Mouse (Mus musculus) gastrocnemius, postnatal 36 days (tissue): ENCODE results near the gene Ewsr1. TPM values are rescaled to one million over a fixed set of nuclear protein-coding genes. Genes with fewer than 3 reads are reported as not detected.
A peak's percentile ranks its signal among the peaks of the same experiment; 100 is the strongest.

Experiments
- DNase-seq, 2 experiments: peaks; one replicate each; pipeline ENCODE4 v3.0.0; 2022
- intact Hi-C: fragments of 180-260 bp; cut with DNase I; formaldehyde crosslinking; loops from one replicate; pipeline ENCODE4 v1.15.1; 2025
- total RNA-seq, 2 experiments: library from RNA; stranded (reverse); gene quantifications; 2 replicates each; pipeline ENCODE4 v1.2.3; 2021

The Ewsr1 gene
- total RNA-seq, 2 experiments from 2014 or later, result 70.7 to 92.0 TPM

DNA sequence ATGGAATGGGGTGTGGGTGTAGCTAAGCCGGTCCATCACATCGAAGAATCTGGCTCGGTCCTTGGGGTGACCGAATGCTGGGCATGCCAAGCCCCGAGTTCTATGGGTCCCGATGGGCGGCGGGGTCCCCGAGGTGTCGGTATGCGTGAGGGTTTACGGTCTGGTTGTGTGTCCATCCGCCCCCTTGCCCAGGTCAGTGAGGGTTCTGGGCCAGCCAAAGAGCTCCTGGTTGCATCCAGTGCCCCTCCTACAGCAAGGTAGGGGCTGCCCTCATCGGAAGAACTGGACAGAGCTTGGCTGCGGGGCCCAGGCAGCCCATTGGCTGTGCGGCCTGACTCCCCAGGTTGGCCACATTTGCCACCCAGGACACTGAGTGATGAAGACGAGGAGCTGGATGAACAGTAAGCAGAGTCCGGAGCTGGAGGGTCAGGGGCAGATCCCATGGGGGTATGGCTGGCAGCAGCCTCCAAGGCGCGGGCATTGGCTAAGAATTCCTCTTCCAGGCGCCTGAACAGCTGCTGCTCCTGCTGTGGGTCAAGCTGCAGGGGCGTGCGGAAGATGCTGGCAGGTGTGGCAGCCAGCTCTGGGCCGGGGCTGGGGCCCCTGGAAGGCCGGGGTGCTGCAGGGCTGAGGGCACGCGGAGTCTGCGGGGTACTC lies 38.2 kb downstream of the Ewsr1 start:
- no peak for DNase-seq
- intact Hi-C loops, result no loop called here

DNA sequence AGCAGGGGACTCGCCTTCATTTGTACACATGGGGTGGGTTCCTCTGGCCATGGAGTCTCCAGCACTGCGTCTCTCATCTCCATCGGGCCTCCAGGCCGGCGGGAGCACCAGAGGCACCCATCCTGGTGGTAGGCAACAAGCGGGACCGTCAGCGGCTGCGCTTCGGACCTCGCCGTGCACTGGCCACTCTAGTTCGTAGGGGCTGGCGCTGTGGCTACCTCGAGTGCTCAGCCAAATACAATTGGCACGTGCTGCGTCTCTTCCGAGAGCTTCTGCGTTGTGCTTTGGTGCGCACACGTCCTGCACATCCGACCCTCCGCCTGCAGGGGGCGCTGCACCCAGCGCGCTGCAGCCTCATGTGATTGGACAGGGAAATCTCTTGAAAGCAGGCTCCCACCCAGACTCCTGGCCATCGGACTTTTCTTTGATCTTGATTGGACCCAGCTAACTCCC lies 39.3 kb downstream of the Ewsr1 start:
- no peak for DNase-seq
- intact Hi-C loops, result no loop called here

DNA sequence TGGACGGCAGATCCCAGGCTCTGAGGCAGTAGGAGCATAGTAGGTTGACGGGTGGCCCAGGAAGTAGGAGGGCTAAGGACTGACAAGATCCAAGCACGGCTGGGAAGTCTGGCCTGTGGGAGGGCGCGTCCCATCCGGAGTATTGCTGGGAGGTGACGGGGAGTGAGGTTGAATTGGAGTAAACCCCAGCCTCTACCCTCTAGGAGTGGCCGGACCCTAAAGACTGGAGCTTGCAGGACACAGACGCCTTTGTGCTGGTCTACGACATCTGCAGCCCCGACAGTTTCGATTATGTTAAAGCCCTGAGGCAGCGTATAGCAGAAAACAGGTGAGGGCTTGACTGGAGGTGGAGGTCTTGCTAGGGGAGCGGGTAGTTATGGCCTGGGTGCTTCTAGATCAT lies 39.8 kb downstream of the Ewsr1 start:
- DNase-seq, result no peak
- intact Hi-C loops, result no loop called here

DNA sequence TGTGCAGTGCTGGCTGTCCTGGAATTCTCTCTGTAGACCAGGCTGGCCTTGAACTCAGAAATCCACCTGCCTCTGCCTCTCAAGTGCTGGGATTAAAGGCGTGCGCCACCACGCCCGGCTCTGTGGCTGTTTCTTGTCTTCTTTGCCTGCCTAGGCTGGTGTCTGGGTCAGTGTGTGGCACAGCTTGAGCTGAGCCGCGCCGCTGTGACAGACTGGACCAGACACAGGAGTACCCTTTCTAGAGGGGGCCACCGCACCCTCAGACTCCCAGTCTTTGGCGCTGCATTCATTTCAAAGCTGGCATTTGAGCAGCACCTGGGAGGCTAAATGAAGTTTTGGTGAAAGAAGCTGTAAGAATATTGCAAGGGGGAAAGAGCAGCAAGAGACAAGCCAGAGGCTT lies 40.3 kb downstream of the Ewsr1 start:
- no peak for DNase-seq
- intact Hi-C loops, result no loop called here

DNA sequence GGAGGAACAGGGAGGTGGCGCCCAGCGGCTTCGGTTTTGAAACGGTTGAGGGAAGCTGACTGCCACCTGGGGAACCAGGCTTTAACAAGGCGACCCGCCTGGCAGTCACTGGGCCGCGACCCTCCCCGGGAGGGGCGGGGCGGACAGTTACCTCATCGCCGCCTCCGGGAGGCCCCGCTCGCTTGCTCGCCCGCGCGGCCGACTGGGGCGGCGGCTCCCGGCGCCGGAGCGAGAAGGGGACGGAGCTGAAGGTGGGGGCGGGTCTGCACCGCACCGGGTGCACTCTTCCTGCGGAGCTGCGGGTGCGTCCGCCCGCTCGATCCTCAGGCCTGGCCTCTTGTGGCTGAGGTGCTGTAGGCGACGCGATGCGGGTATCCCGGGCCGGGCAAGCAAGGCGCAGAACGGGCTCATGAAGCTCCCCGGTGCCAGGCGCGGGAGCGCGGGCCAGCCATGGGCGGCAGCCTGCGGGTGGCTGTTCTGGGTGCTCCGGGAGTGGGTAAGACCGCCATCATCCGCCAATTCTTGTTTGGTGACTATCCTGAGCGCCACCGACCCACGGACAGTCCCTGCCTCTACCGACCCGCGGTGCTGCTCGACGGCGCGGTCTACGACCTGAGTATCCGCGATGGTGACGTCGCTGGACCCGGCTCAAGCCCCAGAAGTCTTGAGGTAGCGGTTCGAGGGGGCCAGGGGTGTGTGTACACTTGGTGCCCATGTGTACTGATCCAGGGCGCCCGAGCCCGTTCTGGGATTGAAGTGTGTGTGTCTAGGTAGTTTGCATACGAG lies 41.0 kb downstream of the Ewsr1 start, which contains the start of gene Rasl10a:
Gene Rasl10a (plus strand): TSS at position 273 of the 786 bp plus-strand sequence.
- DNase-seq, result no peak
- intact Hi-C loops, result no loop called here

DNA sequence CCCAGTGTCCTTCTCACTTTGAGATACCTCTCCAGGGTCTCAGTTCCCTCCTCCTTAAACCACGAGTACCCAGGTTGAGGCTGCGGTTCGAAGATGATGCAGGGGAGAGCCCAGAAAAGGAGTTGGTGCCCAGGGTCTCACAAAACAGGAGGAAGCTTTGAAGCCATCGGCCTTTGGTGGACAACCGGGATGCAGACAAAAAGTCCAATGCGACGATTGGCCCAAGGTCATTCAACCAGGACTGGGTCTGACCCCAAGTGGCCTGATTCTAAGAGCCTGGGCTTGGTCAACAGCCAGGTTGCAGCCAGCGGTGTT lies 41.6 kb downstream of the Ewsr1 start:
- intact Hi-C loops, result no loop called here
- no peak for DNase-seq

DNA sequence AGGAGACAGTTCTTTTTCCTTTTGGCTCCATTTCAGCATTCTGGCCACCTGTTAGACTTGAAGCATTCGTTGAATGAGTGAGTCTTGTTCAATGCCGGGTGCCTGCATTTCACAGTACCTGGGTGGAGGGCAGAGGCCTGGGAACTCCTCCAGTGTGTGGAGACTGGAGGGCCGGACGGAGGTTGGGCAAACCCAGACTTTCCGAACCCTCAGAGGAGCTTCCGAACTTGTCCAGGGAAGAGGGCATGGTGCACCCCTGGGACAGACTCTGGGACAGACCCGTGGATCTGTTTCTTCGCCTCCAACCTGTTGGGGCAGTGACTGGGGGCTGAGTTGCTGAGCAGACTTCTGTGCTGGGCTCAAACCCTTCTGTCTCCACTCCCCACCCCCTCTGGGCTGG lies 42.0 kb downstream of the Ewsr1 start:
- no peak for DNase-seq
- intact Hi-C loops, result no loop called here

DNA sequence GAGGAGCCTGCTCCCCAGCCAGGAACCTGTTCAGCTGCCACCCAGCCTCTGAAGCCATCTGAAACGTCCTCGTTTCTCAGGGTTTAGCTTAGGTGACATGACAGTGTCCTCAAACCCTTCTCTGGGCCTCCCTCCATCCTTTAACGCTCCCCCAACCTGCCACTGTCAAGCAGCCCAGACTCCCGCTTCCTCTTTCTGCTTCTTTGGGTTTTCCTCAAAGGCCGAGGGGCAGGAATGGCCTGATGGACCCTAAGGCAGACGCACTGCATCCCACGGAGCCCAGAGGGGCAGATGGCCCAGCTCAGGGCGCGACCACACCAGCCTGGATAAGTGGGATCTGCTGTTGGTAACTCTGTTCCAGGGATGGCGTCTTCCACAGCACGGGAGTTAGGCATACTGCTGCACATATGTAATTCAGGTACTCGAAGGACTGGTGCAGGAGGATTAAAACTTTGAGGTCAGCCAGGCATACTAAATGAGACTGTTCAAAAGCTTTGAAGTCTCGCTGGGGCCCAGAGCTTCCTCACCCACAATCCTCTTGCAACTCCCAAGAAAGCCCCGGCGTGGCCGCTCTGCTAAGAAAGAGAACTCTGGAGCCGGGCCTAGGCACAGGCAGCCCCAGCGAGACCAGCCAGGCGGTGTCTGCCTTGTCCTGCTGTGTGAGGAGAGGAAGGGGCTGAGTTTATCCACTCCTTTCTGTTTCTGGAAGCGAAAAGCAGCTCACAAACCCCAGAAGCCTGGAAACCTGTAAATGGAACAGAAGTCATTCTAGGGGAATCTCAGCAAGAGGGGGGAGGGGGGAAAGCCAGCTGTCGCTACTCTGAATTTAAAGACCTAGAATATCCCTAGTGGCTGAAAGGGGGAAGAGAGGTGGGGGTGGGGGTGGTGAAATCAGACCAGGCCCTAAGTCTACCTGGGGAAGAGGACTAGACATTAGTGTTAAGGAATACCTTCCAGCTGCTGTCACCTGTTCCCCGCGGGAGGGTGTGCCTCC lies 42.8 kb downstream of the Ewsr1 start:
- intact Hi-C loops, result no loop called here
- DNase-seq, result no peak

DNA sequence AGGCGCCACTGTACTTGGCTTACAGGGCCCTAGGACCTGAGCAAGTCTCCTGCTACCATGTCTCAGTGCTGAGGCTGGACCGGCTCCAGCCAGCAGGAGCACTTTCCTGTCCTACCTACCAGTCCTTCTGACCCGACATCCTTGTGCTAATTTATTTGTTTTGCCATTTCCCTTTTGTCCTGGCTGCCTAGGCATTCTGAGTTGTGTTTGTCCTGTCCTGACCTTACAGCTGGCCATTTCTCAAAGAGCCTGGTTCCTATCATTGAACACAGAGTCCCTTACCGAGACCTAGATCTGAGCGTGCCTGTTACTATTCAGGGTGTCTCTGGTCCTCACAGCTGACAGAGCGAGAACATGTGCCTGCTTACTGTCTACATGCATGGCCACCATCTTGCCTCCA lies 44.2 kb downstream of the Ewsr1 start:
- intact Hi-C loops, result no loop called here
- no peak for DNase-seq

DNA sequence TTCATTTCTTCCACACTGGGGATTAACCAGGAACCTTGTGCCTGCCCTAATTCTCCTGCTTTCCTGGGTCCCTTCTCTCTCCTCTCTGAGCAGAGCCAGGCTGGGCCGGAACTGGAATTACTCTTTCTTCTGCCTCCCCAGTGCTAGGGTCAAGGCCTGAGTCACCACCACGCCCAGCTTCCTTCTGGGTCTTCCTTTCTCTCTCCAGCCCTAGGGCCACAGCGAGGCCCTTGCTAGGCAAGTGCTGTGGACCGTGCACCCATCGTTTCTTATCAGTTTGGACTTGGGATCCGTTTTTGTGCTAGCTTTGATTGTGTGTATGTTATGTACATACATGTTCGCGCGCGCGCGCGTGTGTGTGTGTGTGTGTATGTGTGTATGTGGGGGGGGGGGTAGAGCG lies 44.9 kb downstream of the Ewsr1 start:
- intact Hi-C loops, result no loop called here
- no peak for DNase-seq

DNA sequence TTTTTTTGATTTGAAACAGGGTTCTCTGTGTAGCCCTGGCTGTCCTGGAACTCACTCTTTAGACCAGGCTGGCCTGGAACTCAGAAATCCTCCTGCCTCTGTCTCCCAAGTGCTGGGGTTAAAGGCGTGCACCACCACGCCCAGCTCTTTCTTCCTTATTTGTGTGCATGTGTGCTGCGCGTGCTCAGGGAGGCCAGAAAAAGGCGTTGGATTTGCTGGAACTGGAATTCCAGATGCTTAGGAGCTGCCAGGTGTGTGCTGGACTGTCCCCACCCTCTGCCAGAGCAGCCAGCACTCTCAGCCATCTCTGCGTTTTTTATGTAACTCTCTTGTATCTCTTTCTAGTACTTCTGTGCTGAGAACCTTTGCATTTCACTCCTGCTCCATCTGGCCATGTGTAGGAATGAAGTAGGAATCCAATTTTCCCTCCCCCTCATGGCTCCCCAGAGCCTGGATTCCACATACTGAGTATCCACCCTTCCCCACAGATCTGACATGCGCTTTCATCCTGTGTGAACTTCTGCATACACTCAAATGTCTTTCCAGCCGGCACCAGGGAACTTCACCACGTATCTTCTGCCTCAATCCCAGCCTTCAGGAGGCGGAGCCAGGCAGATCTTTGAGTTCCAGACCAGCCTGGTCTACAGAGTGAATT lies 46.7 kb downstream of the Ewsr1 start:
- intact Hi-C loops, result no loop called here
- no peak for DNase-seq

DNA sequence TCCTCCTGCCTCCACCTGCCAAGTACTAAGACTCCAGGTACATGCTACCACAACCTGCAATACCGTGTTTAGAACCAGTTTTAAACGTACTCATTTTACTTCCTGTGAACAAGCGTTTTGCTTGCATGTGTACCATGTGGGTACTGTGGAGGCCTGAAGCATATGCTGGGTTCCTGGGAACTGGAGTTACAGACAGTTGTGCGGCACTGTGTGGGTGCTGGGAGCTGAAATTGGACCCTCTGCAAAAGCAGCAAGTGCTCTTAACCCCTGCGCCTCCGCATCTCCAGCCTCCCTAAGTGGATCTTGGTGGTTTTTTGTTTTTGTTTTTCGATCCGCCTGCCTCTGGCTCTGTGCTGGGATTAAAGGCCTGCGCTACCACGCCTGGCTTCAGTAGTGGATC lies 47.4 kb downstream of the Ewsr1 start:
- intact Hi-C loops, result no loop called here
- DNase-seq, result no peak

DNA sequence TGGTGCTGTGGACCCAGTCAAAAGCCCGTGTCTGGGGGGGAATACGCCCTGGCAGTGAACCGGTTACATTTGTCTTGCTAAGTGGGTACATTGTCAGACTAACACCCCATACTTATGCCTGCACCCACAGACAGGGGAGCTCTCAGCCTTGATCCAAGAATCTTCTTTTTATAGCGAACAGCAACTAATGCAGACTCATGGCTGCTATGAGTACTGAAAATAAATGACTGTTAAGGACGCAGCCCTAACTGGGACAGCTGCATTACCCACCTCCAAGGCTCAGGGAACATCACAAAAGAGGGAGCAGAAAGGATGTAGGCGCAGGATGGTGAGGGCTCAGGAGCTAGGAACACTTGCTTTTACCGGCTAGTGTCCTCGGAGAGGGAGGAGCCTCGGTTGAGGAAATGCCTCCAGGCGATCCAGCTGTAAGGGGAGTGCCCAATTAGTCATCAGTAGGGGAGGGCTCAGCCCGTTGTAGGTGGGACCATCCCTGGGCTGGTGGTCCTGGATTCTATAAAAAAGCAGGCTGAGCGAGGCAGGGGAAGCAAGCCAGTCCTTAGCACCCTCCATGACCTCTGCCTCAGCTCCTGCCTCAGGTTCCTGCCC lies 52.6 kb downstream of the Ewsr1 start:
- DNase-seq, result no peak
- intact Hi-C loops, result no loop called here

DNA sequence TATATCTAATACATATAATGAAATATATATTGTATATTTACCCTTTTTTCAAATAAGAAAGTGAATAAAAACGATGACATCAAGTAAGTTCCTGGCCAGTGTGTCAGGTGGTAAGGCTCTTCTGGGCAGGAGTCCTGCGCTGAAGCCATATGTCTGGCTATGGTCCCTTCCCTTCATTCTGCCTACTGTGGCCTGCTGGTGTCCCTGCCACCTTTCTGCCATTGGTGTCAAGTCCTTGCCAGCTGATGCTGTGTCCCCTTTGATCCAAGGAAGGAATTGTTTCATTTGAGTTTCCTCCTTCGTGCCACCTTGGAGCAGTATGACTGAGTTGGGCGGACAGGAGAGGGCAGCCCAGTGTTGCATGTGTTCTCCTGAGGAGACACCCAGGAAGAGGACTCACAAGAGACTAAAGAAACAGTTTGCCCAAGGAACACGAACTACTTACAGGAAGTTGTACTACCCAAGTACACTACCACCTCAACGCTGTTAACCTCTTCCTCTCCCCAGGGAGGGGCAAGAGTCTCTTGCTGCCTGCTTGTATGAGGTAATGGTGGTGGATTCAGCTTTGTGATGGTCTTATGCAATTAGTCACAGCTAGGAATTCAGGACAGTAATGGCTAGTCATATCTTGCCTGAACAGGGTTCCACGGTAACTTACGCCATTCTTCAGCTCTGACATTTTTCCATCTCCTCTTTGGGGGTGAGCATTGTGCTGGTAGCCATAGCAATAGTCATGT lies 56.3 kb downstream of the Ewsr1 start:
- no peak for DNase-seq

DNA sequence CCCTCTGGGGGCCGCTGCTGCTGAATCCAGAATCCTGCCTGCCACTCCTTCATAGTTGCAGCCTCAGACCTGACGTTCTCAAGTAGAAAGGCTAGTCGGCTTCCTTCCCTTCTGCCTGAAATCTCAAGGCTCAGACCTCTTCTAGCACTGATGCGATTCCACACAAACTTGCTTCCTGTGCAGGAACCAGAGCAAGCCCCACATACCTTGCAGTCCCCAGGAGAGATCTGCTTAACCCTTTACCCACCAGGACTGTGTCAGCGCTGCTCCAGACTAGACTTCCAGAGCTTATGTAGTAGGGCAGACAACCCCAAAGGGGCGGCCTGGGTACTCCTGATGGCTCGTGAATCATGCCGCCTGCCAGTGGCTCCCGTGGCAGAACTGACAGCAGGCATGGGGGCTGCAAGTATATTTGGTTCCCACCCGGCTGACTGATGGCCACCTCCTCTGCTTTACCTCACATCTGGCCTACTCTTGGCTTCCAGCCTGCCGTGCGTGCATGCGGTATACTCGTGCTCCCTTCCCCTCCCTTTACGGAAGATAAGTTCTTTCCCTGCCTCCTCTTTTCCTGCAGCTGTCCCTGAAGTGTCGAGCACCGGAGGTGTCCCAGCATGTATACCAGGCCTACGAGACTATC lies 57.8 kb downstream of the Ewsr1 start:
- peak in 1 of 2 experiments; percentile 3 for DNase-seq
- intact Hi-C loops, result no loop called here

More for the DNA sequence above, 56.3 kb downstream of the Ewsr1 start:
- intact Hi-C loops, result no loop called here

DNA sequence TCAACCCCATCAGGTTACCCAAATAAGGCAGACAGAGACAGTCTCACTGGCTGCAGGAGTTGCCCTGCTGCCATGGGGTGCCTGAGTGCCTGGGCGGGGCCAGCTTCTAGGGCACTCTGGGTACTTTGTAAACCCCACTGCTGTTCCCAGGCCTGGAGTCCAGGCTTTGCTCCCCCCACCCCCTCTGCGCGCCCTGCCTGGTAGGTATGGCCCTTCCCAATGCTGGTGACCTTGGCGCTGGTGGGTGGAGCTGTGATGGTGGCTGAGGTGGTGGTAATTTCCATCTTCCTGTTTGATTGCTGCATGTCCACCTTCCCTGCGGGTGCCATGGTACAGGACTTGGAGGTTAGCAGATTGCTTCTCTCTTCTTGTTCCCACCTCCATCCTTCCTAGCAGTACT lies 58.5 kb downstream of the Ewsr1 start:
- peak in 1 of 2 experiments; percentile 3 for DNase-seq
- intact Hi-C loops, result no loop called here

DNA sequence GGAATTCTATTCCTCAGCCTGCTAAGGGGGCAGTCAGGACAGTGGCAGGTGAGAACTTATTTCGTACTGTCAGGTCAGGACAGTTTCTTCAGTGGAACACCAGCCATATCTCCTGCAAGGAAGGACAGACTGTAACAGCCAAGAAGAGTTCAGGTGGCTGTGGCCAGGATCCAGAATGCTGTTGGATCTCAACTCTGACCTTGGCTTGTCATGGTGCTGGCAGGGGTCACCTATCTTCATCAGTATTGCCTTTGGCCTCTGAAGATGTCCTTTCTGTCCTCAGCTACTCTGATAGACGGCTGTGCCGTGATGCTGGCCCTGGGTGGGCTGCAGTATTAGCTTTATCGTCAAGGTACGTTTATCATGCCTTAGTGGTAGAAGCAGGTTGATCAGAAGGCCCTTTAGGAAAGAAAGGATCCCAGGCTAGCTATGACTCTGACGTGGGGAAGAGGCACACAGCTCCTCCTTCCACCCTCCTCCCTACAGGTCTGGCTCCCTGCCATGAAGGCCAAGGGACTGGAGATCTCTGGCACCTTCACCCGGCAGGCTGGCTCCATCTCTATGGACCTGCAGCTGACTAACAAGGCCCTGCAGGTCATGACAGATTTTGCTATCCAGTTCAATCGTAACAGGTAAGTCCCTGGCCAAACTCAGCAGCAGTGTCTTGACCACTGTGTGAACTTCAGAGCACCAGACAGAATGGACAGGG lies 61.8 kb downstream of the Ewsr1 start:
- intact Hi-C loops, result no loop called here
- DNase-seq, result peak in 1 of 2 experiments; percentile 59

DNA sequence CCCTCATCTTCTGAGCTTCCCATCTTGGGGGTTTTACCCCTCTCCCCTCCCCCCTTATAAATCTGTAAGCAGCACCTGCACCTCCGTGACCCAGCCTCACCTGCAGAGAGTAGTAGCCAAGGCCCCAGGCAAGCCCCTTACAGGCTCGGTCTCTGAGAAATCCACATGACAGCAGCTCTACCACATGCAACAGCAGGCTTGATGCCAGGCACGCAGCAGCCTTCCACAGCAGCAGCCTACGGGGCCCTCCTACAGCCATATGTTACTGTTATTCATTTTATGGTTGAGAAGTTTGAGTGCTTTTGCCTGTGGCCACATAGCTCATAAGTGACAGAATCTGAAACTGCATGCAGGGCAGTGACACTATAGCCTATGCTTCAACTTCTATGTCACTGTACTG lies 63.6 kb downstream of the Ewsr1 start:
- intact Hi-C loops, result no loop called here
- DNase-seq, result no peak
